Mouse (Mus musculus) olfactory bulb, adult 2 months (tissue): ENCODE measurements around the gene Med24.

Experiments used
- CTCF ChIP-seq: fragments of 200-500 bp; IDR thresholded peaks from 2 replicates; pipeline ENCODE4 v1.5.1; 2012; ENCODE audit warnings: low read depth, mild to moderate bottlenecking, low read length, moderate library complexity; ENCODE audit not compliant: insufficient read depth
- POLR2A ChIP-seq: fragments of 200-500 bp; IDR thresholded peaks from 2 replicates; pipeline ENCODE4 v1.6.1; 2012; ENCODE audit warnings: mild to moderate bottlenecking, low read depth, low read length, moderate library complexity; ENCODE audit not compliant: insufficient read depth

DNA sequence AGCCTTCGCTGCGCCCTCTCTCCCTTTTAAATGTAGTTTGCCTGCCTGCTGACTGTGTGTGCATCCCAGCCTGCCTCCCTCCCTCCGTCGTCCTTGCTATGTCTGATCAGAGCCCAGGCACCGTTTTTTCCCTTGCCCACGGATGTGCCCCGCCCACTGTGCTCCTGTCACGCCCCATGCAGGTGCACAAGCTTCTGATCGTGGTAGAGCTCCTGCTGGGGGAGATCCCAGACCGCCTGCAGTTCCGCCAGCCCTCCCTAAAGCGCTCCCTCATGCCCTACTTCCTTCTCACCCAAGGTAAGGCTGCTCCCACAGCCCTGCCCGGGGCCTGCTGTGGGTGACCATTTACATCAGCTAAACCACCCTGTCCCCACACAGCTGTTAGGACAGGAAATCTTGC, 36.0 kb downstream of the Med24 start:
- TF ChIP-seq CTCF (no peak), POLR2A (no peak)
